Mouse (Mus musculus) megakaryocyte, embryonic 14.5 days (primary cell): ENCODE data around the gene Zfp784.

ENCODE experiments used
- FLI1 ChIP-seq: IDR thresholded peaks from 2 replicates; pipeline ENCODE4 v1.6.1; 2012; ENCODE audit warnings: low read length, inconsistent platforms, mixed read lengths
- GATA1 ChIP-seq: IDR thresholded peaks from 3 replicates; pipeline ENCODE4 v1.6.1; 2012; ENCODE audit warnings: mixed read lengths, low read length, inconsistent platforms, borderline replicate concordance

DNA sequence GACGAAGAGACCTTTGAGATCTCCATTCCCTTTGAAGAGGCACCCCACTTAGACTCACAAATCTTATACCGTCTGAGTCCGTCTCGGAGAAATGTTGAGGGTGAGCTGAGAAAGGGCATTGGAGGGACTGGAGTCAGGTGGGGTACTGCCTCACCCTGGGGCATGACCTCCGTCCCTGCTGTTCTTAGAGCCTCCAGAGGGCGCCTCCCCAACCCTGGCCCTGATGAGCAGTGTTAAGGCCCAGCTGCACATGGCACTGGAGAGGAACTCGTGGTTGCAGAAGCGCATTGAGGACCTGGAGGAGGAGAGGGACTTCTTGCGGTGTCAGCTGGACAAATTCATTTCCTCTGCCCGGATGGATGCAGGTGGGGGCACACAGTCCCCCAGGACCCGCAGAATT, 19.6 kb upstream of the Zfp784 start:
- TF ChIP-seq FLI1 (no peak), GATA1 (no peak)
